Comparison of ENCODE assay signal across 8 mouse cellular contexts in genomic region chr17:12769380-12769921, GRCm38 (mm10). TPM values are rescaled to one million over a fixed set of nuclear protein-coding genes. Genes with fewer than 3 reads are reported as not detected.
A peak's percentile ranks its signal among the peaks of the same experiment; 100 is the strongest.
DNase-seq lines count a peak whose midpoint lies in the region; ATAC-seq lines count a peak whose summit lies in the region.

Gene Igf2r, minus strand, starts transcription at chr17:12769664.

- 10% methylated on average over 65 of the region's 67 CpGs for WGBS in forebrain, embryonic 10.5 days
- WGBS in heart, embryonic 15.5 days, result 38% methylated on average over 66 of the region's 67 CpGs
- WGBS in liver, embryonic 13.5 days (ENCODE audit: insufficient replicate concordance), result 38% methylated on average over 67 of the region's 67 CpGs
- 39% methylated on average over 67 of the region's 67 CpGs for WGBS in stomach, embryonic 15.5 days

- H3K36me3 ChIP-seq in forebrain, embryonic 10.5 days (replicated peaks), result peaks cover 30% of the 10 kb centered on the region
- H3K36me3 ChIP-seq in heart, embryonic 15.5 days, result peaks cover 22% of the 10 kb centered on the region
- H3K36me3 ChIP-seq in liver, embryonic 13.5 days, result peaks cover 25% of the 10 kb centered on the region
- H3K36me3 ChIP-seq in stomach, embryonic 15.5 days, result peaks cover 14% of the 10 kb centered on the region

- H3K4me2 ChIP-seq in heart, embryonic 15.5 days, result peak within 1 kb of the TSS; percentile 65
- peak within 1 kb of the TSS; percentile 90 for H3K4me2 ChIP-seq in liver, embryonic 13.5 days
- peak within 1 kb of the TSS; percentile 65 for H3K4me2 ChIP-seq in stomach, embryonic 15.5 days

- peaks cover 6% of the 10 kb centered on the region for H3K27me3 ChIP-seq in forebrain, embryonic 10.5 days (ENCODE audit: poor library complexity, severe bottlenecking)
- no peaks in the 10 kb centered on the region for H3K27me3 ChIP-seq in heart, embryonic 15.5 days
- no peaks in the 10 kb centered on the region; the same call in 1 of the 2 replicates for H3K27me3 ChIP-seq in liver, embryonic 13.5 days
- H3K27me3 ChIP-seq in stomach, embryonic 15.5 days (replicated peaks), result no peaks in the 10 kb centered on the region

- peak; percentile 75 for ATAC-seq in heart, embryonic 15.5 days (replicated peaks; ENCODE audit: insufficient number of reproducible peaks, insufficient read depth, low FRiP score, low read depth)
- ATAC-seq in liver, embryonic 13.5 days (ENCODE audit: low read depth), result peak; percentile 86
- ATAC-seq in stomach, embryonic 15.5 days (ENCODE audit: insufficient read depth, low FRiP score, low read depth), result peak; percentile 75

- 0 out of 2 replicates have a peak, but pooled peaks cover 2% of the 10 kb centered on the region for H3K9me3 ChIP-seq in forebrain, embryonic 10.5 days
- no peaks in the 10 kb centered on the region for H3K9me3 ChIP-seq in heart, embryonic 15.5 days (replicated peaks)
- H3K9me3 ChIP-seq in liver, embryonic 13.5 days (replicated peaks), result no peaks in the 10 kb centered on the region
- no peaks in the 10 kb centered on the region for H3K9me3 ChIP-seq in stomach, embryonic 15.5 days

- H3K9ac ChIP-seq in heart, embryonic 15.5 days, result peak within 1 kb of the TSS; percentile 73
- peak within 1 kb of the TSS; percentile 83 for H3K9ac ChIP-seq in liver, embryonic 13.5 days
- peak within 1 kb of the TSS; percentile 68 for H3K9ac ChIP-seq in stomach, embryonic 15.5 days

- peak within 1 kb of the TSS; percentile 72 for H3K4me3 ChIP-seq in brown adipose tissue, adult 24 weeks (ENCODE audit: insufficient read depth, low read depth, low read length)
- H3K4me3 ChIP-seq in forebrain, embryonic 10.5 days, result peak within 1 kb of the TSS; percentile 92
- peak within 1 kb of the TSS; percentile 61 for H3K4me3 ChIP-seq in heart, embryonic 15.5 days
- peak within 1 kb of the TSS; percentile 73 for H3K4me3 ChIP-seq in liver, embryonic 13.5 days (replicated peaks)
- peak within 1 kb of the TSS; percentile 65 for H3K4me3 ChIP-seq in stomach, embryonic 15.5 days (replicated peaks)

- peak; percentile 91 for DNase-seq in CD4-positive helper T cell, adult 2 months (ENCODE audit: low read depth, low spot score)
- peak; percentile 89 for DNase-seq in forebrain, embryonic 10.5 days (ENCODE audit: extremely low spot score, low spot score)
- peak; percentile 84 to 92 for DNase-seq in kidney, postnatal 25 days
- DNase-seq in liver, embryonic 13.5 days, result peak; percentile 75
- peak; percentile 88 for DNase-seq in neural tube, embryonic 10.5 days (ENCODE audit: extremely low spot score, low spot score)

- peaks cover 13% of the 10 kb centered on the region; the same call in 1 of the 2 replicates for H3K4me1 ChIP-seq in brown adipose tissue, adult 24 weeks (ENCODE audit: control insufficient read depth, insufficient read depth, insufficient read length, low read length)
- peaks cover 46% of the 10 kb centered on the region for H3K4me1 ChIP-seq in forebrain, embryonic 10.5 days
- peaks cover 41% of the 10 kb centered on the region for H3K4me1 ChIP-seq in heart, embryonic 15.5 days (replicated peaks)
- peaks cover 44% of the 10 kb centered on the region; the same call in 1 of the 2 replicates for H3K4me1 ChIP-seq in liver, embryonic 13.5 days (replicated peaks)
- H3K4me1 ChIP-seq in stomach, embryonic 15.5 days, result peaks cover 21% of the 10 kb centered on the region

- H3K27ac ChIP-seq in brown adipose tissue, adult 24 weeks (replicated peaks; ENCODE audit: low read depth, low read length), result peak within 1 kb of the TSS; percentile 52
- H3K27ac ChIP-seq in forebrain, embryonic 10.5 days, result peak within 1 kb of the TSS; percentile 92
- peak within 1 kb of the TSS; percentile 90 for H3K27ac ChIP-seq in heart, embryonic 15.5 days
- peak within 1 kb of the TSS; percentile 61 for H3K27ac ChIP-seq in liver, embryonic 13.5 days
- peak within 1 kb of the TSS; percentile 77 for H3K27ac ChIP-seq in stomach, embryonic 15.5 days

RNA-seq across cellular contexts. Expression of gene Igf2r, which starts in this region (rescaled TPM):
- polyA plus RNA-seq in brown adipose tissue, adult 24 weeks (2012; ENCODE audit: insufficient read depth, insufficient read length, missing spikeins), result 15.7 and 16.3 TPM in 2 replicates
- polyA plus RNA-seq in forebrain, embryonic 10.5 days (2016; fragmentation: Nextera tagmentation; extraction: Ambion mirVana), result 20.0 and 20.5 TPM in 2 replicates
- polyA plus RNA-seq in heart, embryonic 15.5 days (2015; fragmentation: Nextera tagmentation; extraction: Ambion mirVana), result 121 and 127 TPM in 2 replicates
- polyA plus RNA-seq in liver, embryonic 13.5 days (2015; fragmentation: Nextera tagmentation; extraction: Ambion mirVana), result 13.8 and 17.4 TPM in 2 replicates
- polyA plus RNA-seq in stomach, embryonic 15.5 days (2015; fragmentation: Nextera tagmentation; extraction: Ambion mirVana), result 35.1 and 36.1 TPM in 2 replicates

Comparison
In these comparisons a context has a peak if more than half of its experiments do, and no peak if none do; other contexts are left out.
1. Peak in every context shown above with its lines: DNase-seq, ATAC-seq, H3K4me3 ChIP-seq and H3K27ac ChIP-seq.